Mouse (Mus musculus): ENCODE results near the gene Thbs4.

GRCm38 (mm10) chr13:92817357-92817756 lies 22.7 kb upstream of the Thbs4 start:
- TF ChIP-seq CTCF (IDR thresholded peaks at IDR 0.05; ENCODE audit: low read depth): no peak
- no peak for TF ChIP-seq EP300 (IDR thresholded peaks at IDR 0.05; ENCODE audit: low read depth)

Measured in liver, embryonic 14.5 days (tissue).